Mouse (Mus musculus) testis, postnatal 14 days (tissue): ENCODE data around the gene Sgsh.

Experiments
- DNase-seq: peaks from one replicate; pipeline ENCODE4 v3.0.0; 2021; ENCODE audit warnings: low spot score

Sgsh gene

DNA sequence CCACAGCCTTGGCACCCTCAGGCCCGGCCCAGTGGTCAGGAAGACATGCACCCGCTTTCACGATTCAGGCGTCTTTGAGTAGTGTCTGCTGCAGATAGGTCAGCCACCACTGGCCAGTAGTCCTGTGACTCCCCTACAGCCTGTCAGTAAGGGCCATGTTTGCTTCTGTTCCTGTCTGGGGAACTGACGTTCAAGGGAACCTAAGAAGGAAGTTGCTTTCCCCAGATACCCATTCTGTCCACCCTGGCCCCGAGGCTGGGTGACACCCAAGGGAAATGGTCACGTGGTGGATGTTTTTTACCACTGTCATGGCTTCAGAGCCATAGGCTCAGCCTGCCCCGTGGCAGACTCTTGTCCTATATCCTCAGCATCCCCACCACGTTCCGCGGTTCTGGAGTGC lies 22.0 kb upstream of the Sgsh start:
- no peak for DNase-seq

DNA sequence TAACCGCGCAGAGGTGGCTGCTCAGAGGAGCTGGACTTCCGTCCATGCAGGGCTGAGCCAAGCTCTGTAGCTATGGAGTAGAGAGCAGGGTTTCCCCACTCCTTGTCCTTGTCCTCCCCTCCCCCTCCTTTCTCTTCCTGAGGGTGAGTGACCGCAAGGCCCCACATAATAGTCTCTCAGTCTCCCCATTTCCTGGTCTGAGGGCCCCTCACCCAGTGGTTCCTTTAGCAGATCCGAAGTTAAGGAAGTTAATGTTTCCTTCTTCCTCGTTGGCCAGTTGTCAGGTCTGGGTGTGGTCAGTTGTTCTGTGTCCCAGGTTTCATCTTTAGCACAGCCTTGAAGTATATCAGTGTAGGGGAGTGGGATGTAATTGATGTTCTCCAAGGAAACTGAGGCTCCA lies 20.1 kb upstream of the Sgsh start:
- no peak for DNase-seq

DNA sequence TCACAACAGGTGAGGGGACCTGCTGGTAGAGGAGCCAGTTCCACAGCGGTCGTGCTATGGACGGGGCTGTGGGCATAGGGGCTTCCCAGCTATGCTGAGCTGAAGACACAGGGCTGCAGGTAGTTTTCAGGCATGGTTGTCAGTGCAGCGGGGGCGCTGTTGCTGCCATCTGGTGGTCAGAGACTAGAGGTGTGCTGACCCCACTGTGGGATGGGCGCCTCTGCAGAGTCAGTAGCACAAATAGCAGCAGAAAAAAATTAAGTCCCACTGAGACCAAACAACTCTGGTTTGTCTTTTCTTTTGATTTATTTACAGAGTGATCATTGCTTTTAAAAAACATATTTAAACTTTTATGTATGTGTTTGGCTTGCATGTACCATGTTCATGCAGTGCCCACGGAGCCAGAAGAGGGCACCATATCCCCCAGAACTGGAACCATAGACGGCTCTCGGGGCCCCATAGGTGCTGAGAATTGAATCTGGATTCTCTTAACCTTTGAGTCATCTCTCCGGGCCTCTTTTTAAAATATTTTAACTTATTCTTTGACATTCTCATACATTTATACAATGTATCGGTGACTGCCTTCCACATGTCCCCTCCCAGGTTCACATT lies 8.3 kb upstream of the Sgsh start:
- DNase-seq: peak; percentile 49

DNA sequence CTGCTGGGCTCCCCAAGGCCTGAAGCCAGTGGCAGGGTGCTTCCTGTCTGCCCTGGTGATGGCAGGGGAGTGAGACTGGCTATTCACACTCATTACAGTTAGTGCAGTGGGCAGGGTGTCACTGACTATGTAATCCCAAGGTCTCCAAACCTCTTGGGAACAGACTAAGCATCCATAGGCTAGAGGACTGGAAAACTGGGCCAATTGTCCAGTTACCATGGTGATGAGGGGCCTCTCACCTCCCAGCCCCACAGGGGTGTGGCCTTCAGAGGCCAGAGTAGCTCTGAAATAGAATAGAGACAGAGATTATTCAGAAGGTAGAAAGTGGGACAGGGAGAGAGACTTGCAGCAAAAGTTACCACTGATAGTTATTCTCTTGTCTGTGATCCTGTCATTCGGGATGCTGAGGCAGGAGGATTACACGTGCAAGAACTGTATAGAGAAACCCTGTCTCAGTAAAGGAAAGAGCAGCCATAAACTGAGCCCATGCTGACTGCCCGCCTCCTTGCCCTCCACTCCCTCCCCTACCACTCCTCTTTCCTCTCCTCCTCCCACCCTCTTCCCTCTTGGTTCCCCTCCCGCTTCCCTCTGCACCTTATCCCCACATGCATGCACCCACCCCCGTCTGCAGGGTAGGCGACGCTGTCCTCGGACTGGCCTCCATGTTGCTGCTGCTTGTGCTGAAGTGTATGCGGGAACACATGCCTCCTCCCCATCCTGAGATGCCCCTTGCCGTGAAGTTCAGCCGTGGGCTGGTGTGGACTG lies 7.6 kb upstream of the Sgsh start:
- no peak for DNase-seq

DNA sequence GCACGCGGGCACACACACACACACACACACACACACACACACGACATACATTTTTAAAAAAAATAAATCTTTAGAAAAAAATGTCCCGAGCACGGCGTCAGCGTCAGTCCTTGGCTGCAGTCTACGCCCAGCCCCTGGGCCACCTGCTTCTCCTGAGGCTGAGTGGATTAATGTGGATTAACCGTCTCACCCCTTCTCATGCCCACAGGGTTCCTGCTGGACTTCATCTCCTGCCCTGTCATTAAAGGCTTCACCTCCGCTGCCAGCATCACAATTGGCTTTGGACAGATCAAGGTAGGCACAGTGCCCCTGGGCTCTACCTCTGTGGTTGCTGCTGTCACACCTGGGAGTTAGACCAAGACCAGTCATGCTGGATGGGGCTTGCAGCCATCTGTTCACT lies 3.8 kb upstream of the Sgsh start:
- no peak for DNase-seq

DNA sequence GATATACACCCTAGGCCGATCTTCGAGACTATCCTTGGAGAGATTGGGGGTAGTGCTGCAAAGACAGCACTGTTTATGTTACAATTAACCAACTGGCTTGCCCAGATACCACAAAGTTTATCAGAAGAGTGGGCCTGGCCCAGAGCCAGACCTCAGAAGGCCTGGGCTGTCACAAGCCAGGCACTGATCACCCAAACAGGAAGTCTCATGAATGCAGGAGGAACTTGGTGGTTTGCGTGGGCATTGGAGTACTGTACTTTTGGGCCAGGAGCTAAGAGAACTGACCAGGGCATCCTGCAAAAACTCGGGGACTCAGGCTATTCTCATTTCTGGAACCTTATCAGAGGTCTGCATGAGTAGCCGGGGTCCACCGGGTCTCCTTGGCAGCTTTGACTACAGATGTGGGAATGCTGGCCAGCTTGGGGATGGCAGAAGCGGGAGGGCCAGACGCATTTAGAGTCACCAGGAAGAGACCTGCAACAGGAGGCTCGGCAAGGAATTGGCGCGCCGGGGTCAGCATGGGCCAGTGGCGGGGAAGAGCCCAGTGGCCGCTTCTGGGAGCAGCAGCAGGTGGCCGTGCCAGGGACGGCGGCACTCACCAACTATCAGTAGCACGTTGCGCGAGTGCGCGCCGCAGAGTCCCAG lies 416 bp downstream of the Sgsh start:
- DNase-seq: peak; percentile 66

DNA sequence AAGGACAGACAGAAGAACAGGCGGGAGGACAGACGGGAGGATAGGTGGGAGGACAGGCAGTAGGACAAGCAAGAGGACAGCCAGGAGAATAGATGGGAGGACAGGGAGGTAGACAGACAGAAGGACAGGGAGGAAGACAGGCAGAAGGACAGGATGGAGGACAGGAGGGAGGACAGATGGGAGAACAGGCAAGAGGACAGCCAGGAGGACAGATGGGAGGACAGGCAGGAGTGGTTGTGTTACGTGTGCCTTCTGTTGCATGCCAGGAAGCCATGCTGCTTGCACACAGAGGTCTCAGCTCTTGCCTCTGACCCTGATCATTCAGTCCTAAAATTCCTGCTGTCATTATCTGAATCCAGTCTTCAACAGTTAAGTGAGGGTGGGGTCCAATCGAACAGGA lies 1.4 kb downstream of the Sgsh start:
- no peak for DNase-seq

DNA sequence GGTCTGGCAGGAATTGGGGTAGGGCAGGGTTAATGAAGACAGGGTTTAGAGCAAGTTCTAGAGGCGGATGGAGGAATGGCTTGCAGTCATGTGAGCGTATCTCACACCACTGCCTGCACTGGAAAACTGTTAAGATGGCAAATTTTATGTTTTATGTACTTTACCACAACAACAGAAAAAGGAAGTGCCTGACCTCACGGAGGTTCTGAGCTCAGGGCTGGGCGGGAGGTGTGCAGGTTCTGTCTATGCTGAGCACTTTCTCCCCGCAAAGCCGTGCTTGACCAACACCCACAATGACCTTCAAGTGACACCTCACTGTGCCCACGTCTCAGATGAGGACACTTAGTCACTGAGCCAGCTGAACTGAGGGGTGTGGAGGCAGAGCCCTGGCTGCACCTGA lies 3.2 kb downstream of the Sgsh start:
- DNase-seq: no peak

DNA sequence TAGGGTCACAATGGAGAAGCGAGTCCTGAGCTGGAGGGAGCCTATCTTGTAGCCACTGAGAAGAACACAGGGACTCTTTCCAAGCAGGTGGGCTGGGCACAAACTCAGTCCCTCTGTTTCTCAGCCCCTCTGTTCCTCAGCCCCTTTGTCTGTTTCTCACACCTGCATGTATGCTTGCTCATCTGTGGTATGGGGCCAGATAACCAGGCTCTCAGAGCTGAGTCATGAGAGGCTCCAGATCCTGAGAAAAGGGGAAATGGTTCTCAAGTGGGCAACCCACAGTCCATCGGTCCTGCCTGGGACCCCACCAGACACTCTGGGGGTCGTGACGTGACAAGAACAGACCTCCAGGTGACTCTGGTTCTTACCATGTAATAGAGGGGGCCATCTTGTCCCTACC lies 8.2 kb downstream of the Sgsh start:
- DNase-seq: no peak

DNA sequence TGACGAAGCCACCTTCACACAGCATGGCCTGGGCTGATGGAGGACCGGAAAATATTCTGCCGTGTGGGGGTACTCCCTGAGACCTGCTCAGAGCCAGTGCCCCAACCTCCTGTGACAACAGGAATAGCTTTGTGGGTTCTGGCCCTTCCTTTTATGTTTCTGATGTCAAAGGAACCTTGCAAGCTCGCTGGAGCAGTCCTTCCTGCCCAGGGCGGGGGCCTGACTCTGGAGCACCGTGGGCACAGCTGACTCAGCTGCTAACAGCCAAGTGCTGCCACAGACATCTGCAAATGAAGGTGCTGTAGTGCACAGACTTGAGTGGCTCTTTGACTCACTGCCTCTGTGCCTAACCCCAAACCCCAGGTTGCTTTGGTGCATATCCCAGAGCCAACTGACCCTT lies 10.5 kb downstream of the Sgsh start:
- no peak for DNase-seq

DNA sequence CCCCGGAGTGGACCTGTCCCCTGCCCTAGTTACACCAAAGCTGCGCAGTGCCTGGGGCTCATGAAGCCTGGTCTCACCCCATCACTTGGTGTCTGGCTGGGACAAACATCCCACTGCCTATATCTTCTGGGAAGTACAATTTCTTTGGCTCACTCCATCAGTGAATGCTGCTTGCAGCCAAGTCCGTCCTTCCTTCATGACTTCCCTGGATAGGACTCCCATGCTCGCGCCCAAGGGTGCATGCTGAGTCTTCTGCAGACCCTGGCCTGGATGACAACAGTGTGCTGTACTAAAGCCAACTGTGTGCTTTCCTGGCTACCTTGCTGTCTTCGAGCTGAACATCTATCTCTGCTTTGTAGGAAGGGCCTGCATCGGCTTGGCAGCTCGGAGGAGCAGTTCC lies 11.2 kb downstream of the Sgsh start:
- no peak for DNase-seq

DNA sequence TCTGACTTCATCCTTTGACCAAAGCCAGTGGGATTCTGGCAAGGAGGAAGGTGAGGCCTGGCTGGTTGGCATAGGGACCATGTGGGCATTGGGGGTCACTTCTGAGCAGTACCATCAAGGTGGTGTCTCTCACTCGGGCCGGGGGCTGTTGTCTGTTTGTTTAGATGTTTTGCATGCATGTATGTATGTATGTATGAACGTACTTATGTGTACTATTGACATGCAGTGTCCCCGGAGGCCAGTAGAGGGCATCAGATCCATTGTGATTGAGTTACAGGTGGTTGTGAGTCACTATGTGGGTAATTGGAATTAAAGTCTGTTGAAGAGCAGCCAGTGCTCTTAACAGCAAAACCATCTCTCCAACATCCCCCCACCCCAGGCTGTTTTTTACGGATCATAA lies 15.7 kb downstream of the Sgsh start:
- peak; percentile 40 for DNase-seq

DNA sequence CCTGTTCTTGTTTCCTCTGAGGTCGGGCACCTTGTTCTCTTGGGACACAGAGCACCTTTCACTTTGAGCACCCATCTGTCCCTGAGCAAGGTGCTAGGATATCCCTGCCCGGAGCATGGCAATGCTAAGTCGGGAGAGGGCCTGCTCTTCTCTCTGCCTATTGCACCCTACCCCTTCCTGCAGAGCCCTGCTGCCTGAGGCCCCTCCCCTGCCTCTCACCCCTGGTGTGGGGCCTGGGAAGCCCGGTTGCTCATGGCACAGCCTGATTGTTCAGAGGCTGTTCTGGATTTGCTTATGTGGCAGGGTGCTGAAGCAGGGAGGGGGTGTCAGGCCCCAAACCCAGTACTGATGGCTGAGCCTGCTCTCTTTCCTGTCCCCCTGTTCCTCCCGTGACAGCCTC lies 16.2 kb downstream of the Sgsh start:
- no peak for DNase-seq

DNA sequence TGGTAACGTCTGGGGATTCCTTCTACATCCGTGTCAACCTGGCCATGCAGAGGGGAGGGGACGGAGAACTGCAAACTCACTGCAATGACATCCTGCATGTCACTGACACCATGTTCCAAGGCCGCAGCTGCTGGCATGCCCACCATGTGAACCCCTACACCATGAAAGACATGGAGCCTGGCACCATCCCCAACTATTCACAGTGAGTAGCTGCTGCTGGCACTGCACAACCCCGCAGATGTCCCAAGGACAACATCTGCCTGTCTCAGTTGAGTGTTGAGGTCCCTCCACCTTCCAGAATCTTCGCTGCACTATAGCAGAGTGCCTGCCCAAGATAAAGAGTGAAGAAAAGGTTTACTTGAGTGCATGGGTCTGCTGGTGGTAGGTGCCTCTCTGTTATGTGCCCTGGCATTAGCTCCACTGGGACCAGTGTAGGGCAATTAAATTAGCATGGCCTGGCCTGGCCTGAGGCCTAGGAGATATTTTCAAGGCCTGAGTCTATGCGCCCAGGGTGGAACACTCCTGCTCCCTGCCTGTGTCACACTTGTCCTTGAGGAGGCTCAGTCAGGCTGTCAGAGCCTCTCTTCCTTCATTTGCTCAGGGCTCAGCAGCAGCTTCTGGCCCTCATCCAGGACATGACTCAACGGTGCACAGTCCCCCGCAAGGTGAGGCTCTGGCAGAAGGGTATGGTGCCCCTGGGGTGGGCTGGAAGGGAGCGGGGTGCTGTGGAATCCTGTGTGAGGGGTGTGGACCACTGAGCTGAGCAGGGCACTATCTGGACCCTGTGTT lies 16.9 kb downstream of the Sgsh start:
- DNase-seq: peak; percentile 32

DNA sequence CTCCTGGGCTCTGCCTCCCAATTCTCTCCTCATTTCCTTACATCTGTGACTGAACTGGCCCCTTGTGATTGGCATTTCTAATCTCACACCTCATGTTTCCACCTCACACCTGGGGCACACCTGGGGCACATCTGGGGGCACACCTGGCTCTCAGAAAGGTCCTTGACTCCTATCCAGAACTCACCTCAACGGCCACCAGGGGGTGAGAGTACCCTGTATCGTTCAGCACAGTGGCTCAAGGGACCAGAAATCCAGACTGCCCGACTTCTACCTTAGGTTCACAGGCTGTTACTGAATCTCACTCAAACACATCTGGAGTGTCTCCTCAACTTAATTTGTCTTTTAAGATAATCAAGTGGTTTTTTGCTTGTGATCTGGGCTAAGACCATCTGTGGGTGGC lies 23.4 kb downstream of the Sgsh start:
- no peak for DNase-seq

DNA sequence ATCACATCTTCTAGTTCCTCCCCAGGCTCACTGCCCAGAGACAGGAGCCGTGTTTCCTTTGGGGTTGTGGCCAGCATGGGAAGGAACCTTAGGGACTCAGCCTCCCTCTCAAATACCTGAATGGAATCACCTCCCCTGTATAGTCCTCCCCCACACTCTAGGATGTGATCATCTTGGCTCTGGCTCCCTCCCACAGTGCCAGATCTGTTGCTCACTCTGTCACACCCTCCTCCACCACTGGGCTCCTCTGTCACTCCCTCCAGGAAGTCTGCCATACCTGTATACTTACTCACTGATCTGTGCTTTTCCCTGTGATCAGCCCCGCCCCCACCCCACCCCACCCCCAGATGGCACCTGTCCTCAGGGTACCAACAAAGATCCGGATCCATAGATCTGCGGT lies 24.7 kb downstream of the Sgsh start:
- no peak for DNase-seq

DNA sequence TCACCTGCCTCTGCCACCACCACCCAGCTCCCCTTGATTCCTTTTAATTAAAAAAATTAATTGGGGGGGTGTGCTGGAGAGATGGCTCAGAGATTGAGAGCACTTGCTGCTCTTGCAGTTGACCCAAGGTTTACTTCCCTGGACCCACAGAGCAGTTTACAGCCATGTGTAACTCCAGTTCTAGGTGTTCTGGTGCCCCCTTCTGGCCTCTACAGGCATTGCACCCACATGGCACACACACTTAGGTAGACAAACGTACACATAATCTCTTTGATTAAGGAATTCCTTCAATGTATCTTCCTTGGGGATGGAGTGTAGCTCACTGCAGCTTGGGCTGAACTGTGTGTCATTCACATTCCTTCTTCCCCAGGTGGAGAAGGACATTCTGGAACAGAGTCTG lies 30.3 kb downstream of the Sgsh start:
- DNase-seq: no peak

DNA sequence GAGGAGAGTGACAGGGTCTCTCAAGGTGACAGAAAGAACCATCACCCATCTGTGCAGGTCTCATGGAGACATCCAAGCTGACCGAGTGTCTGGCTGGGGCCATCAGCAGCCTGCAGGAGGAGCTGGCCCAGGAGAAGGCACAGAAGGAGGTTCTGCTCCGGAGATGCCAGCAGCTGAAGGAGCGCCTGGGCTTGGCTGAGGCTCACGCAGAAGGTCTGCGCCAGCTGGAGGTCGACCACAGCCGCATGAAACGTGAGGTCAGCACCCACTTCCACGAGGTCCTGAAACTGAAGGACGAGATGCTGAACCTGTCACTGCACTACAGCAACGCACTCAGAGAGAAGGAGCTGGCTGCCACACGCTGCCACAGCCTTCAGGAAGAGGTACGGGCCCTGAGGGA lies 32.8 kb downstream of the Sgsh start:
- DNase-seq: no peak

DNA sequence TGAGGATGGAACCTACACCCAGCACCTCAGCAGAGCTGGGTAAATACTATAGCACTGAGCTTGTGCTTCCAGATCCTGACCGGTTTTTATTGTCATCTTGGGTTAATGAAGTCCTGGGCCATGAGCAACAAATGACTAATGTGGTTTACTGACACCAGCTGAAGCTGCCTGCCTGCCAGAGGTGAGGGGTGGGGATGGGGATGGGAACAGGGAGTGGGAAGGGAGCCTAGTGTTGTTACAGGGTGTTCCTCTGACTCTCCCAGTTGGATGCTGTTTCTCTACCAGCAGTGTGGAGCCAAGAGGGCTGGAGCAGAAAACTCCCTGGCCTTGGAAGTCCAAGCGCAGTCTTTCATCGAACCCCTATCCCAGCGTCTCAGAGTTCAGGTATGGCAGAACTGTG lies 38.6 kb downstream of the Sgsh start:
- DNase-seq: peak; percentile 44

DNA sequence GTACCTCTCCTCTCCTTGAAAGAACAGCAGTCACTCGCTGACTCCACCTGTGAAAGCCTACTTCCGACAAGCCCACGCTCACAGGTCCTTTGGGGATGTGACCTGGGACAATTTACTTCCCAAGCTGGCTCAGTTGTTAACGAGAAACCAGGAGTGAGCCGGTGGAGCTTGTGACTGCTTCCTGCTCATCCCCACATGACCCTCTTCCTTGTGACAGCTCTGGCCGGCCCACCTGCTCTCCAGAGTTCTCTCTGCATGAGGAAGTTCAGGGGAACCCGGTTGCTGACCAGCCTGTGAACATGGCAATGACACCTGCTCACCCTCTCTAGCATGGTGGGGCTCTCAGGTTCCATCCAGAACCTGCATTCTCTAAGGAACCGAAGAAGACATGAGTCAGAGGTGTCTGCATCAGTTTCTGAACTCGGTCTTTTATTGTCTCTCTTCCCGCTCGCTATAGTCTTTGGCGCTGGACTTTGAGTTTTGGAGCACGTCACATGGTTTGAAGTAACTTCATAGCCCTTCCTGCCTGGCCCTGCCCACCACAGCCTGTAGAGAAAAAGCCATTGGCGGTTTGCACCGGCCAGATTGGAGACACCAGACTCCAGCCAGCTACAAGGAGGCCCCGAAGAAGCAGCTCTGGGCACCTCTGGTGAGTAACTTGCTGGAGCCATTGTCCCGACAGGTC lies 40.9 kb downstream of the Sgsh start:
- no peak for DNase-seq

DNA sequence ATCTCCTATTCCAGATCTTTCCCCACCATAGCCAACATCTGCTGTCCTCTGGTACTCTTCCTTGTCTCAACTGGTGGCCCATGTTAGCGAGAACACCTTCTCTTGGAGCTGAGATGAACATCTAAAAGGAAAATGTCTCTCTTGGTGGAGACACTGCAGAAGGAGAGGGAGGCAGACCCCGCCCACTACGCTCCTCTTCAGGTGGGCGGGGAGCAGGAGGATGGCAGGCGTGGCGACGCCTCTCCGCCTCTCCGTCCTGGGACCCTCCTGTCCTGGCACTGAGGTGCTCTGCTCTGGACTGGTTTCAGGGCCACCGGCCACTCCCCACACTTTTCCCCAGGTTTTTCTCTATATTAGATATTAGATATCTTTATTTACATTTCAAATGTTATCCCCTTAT lies 44.7 kb downstream of the Sgsh start:
- DNase-seq: no peak

DNA sequence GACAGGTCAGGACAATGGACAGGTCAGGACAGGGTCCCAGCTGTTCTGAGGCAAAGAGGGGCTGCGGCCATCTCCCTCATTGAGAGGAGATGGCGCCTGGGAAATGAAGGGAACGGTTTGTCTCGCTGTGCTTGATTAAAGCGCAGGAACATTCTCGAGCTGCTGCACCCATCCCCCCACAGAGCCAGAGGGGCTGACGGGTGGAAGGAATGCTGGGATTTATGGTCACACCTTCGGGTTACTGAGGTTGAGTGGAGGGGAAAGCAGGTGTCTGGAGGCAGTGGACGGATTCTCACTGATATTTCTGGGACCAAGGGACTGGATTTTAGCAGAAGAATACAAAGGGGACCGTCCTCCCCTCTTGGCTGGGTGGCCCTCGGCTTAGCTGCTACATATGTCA lies 47.4 kb downstream of the Sgsh start:
- no peak for DNase-seq

DNA sequence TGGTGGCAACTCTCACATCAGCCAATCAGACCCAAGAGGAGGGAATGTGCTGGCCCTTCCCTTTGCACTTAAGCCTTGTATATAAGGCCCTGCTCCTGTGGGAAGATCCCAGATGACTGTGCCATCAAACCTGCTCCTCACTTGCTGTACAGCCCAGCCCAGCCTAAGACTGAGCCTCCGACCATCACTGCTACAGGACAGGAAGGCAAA lies 47.8 kb downstream of the Sgsh start, which contains the start of gene Card14:
Card14 (plus strand) TSS at position 111 of the 210 bp plus-strand sequence.
- DNase-seq: no peak
